Mouse (Mus musculus): ENCODE measurements around the gene Arsa.

The Arsa gene

DNA sequence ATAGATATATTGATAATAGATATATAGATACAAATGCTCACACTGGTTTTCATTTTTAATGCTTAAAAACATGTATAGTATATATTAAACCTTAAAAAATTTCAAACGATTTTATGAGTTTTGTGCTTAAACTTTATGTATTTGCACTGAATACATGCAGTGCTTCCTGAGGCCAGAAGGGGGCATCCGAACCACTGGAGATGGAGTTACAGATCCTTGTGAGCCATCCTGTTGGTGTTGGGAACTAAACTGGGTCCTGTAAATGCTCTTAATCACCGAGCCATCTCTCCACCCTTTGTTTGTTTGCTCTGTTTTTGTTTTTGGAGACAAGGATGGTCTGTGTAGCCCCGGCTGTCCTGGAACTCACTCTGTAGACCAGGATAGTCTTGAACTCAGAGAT is 17.7 kb upstream of the Arsa start:
- no peak for DNase-seq

DNA sequence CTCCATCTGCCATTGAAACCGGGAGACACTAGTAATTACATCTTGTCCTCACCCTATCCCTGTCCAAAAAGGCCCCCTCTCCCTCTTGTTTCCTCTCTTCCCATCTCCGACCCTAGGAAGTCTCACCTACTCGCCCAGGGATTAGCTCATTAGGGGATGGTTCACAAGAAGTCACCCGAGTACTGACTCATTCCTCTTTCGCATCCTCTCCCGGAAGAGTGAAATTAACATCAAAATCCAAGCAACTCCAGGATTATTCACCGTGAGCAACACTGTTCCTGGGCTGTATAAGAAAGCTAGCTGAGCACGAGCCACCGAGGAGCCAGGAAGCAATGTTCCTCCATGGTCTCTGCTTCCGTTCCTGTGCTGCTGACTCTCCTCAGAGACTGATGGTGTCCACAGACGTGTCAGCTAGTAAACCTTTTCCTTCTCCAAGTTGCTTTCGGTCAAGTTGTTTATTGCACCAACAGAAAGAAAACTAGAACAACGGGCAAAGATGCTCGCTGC is 11.4 kb upstream of the Arsa start:
- no peak for DNase-seq

DNA sequence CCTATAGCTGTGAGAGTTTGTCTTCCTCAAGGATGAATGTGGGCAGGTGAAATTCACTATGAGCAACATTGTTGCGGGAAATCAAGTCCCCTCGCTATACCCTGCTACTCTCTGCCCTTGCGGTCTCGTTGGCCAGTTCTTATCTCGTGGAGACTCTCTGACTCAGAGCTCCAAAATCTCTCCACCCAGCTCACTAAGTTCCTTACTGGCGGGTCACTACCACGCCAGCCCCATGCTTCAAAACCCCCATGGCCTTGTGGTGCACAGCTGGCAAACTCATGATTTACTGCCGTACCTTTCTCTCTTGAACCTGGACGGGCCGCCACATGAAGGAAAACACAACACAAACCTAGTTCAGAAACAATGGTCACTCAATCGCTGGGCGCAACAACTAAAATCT is 11.0 kb upstream of the Arsa start:
- no peak for DNase-seq

DNA sequence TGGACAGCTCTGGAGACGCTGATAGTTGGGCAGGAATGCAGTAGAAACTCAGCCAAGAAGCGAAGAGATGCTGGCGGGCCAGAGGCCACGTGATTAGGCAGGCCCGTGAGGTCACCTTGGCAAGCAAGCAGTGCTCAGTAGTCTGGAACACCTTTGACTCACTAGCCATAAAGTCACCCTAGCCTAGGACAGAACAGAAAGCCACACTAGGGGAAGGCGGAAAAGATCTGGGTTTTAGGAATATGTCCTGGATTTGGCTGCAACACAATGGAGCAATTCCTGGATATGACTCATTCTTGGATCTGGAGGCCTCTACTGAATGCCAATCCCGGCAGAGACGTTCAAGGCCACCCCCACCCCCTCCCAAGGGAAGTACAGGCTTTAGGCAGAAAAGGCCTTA is 3.4 kb upstream of the Arsa start:
- no peak for DNase-seq

DNA sequence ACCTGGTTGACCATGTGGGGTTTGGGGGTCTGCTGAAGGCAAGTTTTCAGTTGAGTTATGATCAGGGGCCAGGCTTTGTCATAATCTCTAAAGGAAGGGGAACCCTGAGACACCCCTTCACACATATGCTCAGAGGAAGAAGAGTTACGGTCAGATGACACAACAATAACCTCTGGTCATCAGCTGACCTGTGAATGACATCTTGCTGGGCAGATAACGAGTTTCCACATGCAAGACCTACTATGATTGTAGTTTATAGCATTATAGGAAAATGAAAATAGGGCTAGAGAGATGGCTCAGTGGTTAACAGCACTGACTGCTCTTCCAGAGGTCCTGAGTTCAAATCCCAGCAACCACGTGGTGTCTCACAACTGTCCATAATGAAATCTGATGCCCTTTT is 1.4 kb upstream of the Arsa start:
- DNase-seq, result no peak

DNA sequence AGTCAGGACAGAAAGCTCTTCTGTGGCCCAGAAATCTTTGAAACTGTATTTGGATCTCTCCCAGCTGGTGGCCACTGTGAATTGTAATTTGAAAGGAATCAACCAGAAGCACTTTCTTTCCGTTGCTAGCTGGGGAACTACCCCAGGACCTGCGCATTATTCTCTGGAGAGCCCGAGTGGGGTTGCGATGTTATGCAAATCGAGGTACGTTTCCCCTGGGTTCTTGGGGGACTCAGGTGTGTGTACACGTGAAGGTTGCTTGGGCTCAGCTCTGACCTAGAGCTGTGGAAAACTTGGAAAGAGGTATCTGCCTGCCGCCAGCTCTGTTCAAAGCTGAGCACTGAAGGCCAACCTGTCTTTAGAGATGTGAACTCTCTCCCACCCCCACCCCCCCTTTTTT is 581 bp upstream of the Arsa start:
- no peak for DNase-seq

DNA sequence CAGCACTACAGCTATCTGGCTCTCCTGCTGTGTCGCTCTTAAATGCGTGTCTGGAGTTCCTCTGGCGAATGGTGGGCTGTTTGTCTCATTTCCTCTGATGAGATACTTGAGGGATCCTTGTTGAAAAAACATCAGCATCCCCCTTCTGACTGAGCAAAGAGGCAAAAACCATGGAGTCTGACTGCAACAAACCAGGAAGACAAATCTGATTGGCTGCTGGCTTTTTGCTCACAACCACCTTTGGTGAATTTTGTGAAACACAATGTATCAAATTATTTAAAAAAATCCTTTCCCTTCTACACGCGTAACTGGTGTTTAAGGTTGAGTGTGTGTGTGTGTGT is 780 bp downstream of the Arsa start:
- no peak for DNase-seq

DNA sequence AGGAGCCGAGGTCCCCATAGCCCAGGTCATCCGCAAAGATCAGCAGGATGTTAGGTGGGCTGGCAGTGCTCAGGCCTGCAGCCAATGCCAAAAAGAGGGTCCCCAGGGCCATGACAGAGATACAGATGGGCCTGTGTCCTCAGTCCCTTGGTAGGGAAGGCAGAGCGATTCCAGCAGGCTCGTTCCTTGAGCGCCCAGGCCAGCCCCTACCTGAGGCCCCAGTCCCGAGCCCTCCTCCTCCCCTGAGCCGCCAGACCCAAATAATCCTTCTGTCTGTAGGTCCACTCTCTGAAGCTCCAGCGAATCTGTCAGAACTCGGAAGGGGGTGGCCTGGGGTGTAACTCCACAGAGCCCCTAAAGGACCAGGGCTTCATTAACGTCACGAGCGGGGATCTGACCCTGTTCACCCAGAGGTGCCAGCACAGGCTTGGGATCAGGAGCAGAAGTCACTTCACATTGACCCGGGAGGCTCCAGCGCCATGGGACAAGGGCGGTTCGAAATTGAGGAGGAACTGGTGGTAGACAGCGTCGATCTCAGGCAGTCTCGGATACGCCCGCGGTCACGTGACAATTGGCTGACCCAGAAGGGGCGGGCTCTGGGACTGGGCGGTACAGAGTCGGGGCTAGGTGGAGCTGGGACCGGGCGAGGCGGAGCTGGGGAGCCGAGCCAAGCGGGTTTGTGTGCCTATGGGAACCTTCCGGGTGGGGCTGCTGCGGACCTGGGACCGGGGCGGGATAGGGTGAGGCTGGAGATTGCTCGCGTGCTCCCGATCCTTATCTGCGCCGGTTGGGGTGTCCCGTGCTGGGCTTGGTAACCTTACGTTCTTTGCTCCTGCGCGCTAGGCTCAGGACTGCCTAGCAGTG is 1.4 kb downstream of the Arsa start:
- peak; percentile 93 for DNase-seq

DNA sequence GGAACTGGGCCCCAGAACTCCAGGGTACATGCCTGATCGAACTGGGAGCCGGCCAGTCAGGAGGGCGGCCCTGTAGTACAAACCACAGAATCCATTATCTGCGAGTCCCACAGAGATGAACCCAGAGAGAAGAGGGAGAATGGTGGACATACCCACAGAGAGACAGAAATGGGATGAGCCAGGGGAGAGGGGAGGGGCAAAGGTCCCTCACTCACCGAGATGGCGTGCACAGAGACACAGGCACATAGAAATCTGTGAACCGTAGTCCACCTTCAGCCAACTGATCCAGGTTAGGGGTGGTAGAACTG is 2.0 kb downstream of the Arsa start:
- no peak for DNase-seq

DNA sequence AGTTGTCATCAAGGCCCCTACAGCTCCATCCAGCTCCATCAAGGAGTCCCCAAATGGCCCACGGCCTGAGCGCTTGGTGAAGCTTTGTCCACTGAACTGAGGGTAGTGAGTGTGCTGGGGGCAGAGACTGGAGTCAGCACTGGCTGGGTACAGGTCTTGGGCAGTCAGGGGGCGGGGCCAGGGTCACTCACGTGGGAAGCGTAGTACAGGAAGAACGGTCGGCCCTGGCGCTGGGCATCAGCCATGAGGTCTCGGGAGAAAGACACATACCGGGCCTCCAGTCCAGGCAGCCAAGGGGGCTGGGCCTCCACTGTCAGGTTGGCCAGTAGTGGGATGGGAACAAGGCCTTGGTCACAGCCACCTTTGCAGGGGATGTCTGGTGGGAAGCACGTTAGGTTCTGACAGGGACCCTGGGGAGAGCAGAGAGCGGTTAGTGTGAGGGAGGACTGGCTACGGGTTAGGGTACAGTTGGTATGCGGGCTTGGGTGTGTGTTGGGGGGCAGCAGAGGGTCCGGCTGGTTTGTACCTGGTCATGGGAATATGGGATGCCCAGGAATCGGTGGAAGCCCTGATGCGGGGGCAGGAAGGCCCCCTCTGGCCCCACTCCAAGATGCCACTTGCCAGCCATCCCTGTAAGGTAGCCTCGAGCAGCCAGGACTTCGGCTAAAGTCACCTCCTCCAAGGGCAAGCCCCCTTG is 2.5 kb downstream of the Arsa start:
- DNase-seq, result no peak

DNA sequence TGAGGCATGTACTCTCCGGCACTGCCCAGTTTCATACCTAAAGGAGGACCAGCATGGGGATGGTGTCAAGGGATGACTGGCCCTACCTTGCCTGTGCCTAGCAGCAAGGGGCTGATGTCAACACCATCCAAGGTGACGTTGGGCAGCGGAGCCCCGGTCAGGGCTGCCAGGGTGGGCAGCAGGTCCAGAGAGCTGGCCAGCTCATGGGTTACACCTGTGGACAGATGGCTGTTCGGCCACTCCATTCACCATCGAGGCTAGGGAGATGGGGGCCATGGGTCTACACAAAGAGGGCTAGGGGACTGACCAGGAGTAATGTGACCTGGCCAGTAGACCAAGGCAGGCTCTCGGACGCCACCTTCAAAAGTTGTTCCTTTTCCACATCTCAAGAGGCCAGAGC is 3.3 kb downstream of the Arsa start:
- DNase-seq, result no peak

DNA sequence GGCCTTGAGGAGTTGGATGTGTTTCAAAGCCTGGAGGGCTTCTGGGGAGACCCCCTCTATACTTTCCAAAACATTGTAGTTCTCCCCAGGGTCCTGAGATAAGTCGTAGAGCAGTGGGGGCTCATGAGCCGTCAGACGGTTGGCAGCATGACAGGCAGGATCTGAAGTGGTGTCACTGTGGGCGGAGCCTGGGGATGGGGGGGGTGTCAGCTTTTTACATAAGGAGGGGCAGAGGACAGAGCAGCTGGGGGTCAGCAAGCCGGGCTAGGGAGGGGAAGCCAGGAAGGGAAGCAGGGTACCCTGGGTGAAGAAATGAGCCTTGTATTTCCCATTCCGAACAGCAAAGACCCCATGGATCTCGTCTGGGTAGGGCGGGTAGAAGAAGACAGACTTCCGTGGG is 3.9 kb downstream of the Arsa start:
- no peak for DNase-seq

DNA sequence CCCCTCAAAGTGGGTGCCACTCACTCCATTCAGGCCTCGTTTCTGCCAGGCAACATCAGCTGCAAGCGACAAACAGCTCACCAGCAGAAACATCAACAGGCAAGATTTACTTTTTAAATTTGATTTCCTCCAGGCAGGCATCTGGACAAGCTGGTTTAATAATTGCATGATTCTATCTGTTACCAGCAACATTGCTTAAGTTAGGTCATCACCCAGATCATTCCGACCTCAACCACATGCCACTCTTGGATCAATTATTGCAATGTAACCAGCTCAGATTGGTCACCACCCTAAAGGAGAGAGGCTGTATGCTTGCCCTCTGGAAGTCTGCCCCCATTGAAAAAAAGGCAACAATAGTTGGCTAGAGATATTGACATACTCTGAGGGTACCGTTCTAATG is 5.7 kb downstream of the Arsa start:
- no peak for DNase-seq

DNA sequence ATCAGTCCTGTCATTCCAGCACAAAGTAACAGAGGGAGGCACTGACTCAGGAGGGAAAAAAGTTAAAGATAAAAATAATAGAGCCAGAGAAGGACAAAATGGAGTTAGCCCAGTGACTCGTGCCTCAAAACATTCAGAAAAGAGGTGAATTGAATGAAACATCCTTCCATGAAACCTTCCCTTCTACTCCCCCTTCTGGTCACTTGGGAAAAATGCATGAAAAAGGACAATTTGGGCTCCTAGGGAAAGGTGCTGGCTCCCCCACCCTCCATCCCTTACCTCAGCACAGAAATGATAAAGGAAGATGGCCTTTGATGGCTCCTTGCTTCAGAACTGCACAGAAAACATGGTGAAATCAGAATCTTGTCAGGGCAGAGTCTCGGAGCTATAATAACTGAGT is 8.6 kb downstream of the Arsa start:
- DNase-seq, result peak; percentile 69

DNA sequence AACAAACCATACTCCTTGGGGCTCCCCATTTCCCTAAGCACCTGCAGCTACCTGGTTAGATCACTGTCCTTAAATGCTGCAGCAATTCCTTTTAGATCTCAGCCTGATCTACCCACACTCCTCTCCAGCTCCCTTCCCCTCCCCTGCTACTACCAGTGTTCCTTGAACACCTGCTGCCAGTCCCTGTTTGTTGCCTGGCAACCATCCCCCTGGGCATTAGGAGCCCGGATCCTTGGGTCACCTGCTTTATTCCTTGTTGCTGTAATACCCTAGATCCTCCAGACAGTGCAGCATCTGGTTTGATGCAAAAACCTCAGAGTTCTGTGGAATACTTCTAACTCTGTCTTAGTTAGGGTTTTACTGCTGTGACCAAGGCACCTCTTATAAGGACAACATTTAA is 12.2 kb downstream of the Arsa start:
- peak; percentile 72 for DNase-seq

DNA sequence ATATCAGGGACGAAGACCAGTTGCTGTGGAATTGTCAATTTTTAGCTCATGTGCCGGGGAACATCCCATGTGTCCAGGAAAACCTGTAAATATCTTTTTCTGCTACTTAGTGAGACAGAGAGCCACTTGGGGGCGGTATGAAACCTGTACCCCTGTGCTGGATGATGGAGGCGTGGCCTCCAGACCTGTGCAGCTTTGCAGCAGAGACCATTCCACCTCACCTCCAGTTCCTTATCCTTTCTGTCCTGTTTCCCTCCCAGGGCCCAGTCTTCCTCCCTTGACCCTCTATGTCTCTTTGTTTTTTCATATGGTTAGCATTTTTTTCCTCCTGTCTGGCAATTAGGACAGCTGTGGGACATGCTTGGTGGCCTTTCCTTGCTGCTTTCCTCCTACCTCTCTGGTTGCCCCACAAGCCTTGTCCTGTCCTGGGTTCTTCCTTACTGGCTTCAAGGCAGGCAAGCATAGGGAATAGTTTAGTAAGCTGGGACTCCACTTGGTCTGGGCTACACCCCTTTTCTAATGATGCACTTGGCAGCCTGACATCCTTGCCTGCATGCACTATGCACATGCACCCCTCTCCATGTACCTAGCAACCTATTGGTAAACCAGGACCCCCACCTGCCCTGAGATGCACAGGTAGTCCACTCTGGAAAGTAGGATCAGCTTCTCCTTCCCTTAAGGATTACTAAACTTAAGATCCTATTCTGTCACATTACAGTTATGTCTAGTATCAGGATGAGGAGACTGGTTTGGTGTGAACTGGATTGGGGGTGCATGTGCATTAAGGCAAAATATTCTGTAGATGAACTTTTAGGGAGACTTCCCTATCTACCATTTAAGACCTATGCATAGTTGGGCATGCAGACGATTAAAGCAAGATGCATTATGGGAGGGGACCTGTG is 13.6 kb downstream of the Arsa start:
- no peak for DNase-seq

DNA sequence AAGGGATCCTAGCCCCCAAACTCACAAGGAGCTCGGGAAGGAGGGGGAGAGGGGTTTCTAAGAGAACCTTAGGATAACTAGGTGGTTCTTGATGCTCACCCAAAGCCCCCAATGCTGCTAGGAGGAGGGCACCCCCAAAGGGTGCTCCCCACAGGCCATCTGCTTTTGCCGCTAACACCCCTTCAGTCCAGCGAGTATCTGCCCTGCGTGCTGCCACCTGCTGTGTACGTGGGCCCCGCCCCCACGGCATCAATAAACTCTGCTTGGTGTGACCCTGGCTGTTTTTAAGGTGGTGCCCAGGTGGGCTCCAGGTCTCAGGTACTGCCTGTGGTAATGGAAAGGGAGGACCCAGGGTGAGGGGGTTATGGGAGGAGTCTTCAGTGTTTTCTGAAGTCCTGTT is 15.0 kb downstream of the Arsa start:
- DNase-seq, result no peak

DNA sequence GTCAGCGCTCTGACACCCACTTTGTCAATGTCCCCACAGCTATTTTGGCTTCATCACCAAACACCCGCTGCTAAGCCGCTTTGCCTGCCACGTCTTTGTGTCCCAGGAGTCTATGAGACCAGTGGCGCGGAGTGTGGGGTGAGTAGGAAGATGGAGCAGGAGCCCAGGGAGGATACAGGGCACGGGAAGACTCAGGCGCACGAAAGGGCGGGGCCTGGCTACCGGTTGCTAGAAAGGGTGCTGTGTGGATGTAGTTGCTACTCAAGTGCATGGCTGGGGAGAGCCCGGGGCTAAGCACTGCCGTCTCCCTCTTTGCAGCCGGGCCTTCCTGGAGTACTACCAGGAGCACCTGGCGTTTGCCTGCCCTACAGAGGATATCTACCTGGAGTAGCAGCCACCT is 15.9 kb downstream of the Arsa start:
- no peak for DNase-seq

DNA sequence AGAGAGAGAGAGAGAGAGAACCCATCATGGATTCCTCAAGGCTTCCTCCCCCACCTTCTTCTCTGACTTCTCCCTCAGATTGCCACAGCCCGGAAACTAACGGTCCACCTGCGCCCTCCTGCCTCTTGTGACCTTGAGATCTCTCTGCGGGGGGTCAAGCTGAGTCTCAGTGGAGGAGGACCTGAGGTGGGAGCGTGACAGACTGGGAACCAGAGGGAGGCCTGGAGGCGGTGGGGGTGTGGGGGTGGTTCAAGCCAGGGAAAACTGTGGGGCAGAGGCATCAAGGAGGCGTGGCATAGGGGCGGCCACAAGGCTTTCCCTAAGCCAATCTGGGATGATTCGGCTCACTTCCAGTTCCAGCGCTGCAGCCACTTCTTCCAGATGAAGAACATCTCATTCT is 16.9 kb downstream of the Arsa start:
- DNase-seq, result no peak

DNA sequence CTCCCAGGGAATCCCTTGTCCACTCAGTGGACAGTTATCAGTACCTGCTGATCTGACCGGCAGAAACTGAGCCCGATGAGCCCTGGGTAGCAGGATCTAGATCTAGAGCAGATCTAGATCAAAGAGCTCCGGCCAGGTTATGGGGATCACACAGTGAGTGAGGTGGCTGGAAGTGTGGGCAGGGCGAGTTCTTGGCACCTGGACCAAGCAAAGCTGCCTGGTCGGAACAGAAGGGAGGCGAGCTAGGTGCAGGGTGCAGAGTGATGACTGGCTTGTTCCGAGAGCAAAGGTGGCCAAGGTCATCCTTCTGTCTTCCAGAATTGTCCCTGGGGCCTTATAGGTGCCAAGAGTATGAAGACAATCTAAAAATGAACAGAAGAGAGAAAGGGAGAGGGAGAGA is 17.4 kb downstream of the Arsa start:
- no peak for DNase-seq

DNA sequence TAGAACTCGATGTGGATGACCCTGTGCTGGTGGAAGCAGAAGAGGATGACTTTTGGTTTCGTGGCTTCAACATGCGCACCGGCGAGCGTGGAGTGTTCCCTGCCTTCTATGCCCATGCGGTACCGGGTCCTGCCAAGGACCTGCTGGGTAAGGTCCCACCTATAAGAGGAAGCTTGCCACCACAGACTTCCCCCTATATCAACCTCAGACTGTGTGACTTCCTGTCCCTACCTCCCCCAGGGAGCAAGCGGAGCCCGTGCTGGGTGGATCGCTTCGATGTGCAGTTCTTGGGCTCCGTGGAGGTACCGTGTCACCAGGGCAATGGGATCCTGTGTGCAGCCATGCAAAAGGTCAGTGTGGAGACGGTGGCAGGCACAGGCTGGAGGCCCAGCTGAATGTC is 18.3 kb downstream of the Arsa start:
- DNase-seq, result no peak

DNA sequence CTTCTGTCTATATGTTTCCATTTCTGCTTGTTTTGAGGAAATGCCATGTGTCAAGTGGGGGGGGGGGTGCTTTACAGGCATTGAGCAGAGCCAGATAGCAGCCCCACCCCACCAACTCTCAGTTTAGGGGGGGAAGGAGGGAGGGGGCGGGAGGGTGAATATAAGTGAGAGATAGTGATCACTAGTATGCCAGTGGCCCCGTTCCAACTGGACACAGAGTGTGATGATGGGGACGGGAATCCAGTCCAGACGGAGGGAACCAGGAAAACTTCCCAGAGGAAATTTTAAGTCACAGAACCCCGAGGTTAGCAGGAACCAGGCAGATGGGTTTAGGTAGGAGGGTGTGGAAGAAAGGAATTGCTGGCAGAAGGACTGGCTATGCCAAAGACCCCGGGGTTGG is 21.6 kb downstream of the Arsa start:
- no peak for DNase-seq

DNA sequence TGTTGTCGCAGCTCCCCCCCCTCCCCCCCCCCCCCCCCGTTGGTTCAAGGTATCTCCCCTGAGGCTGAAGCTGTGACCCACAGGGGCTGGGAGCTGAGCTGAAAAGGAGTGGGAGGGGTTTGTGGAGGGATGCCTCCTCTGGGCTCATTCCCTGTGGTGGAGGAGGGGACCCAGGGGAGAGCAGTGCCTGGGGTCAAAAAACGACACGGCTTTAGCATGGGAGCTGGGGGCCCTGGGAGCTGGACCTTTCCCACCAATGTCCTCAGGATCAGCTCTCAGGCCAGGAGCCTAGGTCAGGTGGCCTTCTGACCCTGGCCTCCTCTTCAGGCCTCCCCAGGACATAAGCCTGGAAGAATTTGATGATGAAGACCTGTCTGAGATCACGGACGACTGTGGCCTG is 22.4 kb downstream of the Arsa start:
- DNase-seq, result no peak

All from retina, postnatal 1 day (tissue).